Mouse (Mus musculus) spleen, postnatal 36 days (tissue): ENCODE measurements around the gene Susd6.

Source experiments
- DNase-seq, 2 experiments: peaks; one replicate each; pipeline ENCODE4 v3.0.0; 2022; ENCODE audit warnings: low spot score in 2 of 2, mixed read lengths in 1 of 2

Gene Susd6

DNA sequence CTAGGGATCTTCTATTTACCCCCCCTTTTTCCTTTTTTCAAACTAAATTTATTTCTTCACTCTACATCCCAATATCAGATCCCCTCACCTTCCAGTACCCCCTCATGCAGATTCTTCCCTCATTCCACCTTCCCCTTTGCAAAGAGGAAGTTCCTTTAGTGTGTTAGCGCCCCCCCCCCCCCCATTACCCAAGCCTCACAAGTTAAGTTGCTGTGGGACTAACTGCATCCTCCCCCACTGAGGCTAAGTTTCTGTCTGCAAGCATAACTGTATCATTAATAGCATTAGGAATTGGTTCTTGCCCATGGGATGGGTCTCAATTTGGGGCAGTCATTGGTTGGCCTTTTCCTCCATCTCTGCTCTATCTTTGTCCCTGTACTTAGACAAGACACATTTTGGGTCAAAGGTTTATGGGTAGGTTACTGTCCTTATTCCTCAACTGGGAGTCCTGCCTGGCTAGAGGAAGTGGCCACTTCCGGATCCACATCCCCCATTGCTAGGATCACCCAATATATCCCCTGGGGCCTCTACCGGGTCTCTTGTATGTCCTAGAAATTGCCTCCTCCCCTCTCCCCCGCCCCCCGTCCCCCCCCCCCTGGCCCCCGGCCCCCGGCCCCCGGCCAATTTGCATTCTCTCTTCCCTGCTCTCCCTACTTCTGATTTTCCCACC, 44.7 kb downstream of the Susd6 start:
- DNase-seq, result no peak

GRCm38 (mm10) chr12:80837614-80838013, 47.3 kb downstream of the Susd6 start:
- DNase-seq, result no peak

GRCm38 (mm10) chr12:80838271-80838670, 48.0 kb downstream of the Susd6 start:
- no peak for DNase-seq

DNA sequence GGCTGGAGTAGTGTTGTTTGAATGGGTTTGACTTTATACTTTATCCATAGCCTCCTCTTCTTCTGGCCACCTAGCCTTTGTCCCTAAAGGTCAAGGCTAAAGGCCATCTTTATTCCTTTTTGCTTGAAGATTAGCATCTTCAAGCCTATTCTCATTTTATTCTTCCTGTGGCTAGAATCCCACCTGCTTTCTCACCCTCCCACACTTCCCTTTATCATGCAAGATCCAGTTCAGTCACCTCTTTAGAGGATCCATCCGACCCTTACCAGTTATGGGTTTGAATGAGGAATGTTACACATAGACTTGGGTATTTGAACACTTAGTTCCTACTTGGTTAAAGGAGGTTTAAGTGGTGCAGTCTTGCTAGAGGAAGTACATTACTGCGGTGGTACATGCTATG, 48.5 kb downstream of the Susd6 start:
- no peak for DNase-seq

DNA sequence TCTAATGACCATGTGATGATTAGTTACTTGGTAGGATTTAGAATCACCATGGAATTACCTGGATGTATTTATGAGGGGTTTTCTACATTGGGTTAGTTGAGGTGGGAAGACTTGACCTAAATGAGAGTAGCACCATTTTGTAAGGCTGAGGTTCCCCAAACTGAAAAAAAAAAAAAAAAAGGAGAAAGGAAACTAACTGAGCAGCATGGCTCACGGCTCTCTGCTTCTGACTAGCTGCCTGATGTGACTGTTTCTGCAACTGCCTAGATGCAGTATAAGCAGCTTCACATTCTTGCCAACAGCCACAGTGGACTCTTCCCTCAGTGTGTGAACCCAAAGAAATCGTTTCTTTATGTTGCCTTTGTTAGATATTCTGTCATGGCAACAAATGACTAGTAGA, 49.3 kb downstream of the Susd6 start:
- DNase-seq, result no peak

DNA sequence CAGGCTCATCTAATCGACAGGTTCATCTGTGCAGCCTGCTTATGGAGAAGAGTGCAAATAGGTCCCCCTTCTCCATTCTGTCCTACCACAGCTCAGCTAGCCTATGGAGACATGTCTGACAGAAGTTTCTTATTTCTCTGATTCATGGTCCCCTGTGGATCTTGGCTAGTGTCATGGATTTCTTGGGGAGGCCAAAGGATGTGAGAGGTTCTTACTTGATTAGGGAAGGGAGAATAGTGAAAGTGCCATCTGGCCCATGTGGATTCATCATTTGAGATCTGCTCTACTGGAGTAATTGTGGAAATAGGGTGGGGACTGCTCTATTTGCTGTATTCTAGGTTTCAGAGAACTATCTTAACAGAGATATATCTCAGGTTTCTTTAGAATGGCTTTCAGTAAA, 51.3 kb downstream of the Susd6 start:
- DNase-seq, result no peak

DNA sequence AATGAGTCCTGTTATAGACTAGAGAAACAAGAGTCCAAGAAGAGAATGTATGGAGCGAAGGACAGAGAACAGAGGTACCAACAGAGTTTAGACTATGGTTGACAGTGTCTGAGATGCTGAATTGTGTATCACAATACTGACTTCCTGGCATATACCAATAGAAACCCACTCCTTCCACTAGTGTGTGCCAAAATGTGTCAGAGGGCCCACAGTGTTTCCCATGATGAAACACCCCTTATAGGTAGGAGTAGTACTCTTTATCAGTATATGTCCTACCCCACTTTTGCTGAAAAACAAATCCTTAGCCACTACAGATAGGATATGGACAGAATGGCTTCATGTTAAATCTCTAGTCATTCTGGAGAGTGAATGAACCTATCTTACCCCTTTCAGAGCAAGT, 52.3 kb downstream of the Susd6 start:
- DNase-seq, result no peak

DNA sequence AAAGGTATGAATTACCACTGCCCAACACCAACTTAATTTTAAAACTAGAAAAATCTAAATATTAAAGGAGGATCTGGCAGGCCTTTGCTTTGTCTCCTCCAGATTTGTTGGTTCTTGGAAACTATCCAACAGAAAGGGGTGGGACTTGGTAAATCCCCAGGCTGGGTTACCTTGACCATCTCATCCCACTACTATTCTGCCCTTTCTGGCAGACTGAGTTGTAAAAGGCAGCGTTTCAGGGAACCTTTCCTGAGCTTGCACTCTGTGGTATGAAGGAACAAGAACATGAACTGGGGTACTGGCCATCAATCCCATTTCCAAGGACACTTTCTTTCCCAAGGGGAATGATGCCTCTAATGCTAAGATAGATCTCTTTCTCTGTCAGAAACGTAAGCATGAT, 52.9 kb downstream of the Susd6 start:
- no peak for DNase-seq

DNA sequence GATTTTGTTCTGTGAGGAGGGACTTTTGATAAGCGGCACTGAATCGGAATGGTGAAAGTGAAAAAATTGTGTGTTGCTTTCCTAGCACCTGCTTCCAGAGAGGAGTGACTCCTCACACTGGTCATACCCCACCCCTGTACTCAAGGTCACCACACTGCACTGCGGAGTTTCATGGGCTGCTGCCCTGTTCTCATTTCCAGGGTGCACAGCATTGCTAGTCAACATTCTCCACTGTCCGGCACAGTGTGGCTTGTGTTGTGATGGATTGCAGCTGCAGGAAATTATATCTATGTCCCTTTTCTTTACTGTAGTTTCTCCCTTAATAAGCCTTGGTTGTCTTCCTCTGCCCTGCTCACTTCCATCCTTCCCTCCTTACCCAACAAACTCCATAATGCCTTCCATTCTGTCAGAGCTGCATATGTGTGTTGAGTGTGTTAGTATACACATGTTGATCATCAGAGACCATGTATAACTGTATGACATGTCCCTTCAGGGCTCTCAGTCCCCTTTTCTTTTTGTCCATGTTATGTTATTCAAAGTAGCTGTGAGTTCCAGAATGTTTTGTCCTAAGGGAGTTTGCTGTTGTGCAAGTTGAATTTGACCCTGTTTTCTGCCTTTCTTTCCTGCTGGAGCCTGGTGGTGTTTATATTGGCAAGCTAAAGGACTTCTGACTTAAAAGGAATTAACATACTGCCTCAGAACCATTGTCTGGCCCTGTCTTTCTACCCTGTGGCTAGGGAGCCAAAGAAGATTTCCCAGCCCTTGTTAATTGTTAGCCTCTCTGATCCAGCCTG, 53.5 kb downstream of the Susd6 start:
- DNase-seq, result no peak

DNA sequence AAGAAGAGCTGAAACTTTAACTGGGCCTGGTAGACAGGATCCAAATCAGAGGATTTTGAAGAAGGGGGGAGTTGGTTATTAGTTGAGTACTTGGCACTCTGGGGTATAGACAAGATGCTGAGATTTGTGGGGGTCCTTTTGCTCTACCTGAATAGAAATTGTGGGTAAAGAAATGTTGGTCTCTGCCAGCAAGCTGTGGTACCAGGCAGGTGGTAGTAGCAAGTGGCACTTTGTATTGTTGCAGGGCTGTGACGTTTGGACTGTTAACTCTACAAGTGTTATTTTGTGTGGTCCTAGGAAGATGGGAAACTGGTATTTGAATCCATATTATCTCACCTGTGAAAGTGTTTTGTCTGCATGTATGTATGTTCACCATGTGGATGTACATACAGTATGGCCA, 55.6 kb downstream of the Susd6 start:
- DNase-seq, result no peak

DNA sequence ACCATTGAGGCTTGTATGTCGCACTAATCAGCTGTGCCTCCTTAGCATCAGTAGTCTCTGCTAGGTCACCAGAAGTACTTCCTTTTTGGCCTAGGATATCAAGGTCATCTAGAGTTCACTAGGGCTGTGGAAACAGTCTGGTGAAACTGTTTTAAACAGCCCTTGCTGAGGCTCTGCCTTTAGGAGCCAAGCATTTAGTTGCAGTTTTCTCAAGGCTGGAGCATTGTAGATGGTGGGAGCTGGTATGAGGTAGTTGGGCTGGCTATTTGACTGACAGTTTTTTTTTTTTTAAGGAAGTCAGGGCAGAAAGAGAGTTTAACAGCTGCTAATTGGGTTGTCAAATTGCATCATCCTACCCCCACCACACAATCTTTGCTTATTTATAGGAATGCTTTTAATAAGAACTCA, 56.6 kb downstream of the Susd6 start:
- DNase-seq, result peak in 1 of 2 experiments; percentile 22

DNA sequence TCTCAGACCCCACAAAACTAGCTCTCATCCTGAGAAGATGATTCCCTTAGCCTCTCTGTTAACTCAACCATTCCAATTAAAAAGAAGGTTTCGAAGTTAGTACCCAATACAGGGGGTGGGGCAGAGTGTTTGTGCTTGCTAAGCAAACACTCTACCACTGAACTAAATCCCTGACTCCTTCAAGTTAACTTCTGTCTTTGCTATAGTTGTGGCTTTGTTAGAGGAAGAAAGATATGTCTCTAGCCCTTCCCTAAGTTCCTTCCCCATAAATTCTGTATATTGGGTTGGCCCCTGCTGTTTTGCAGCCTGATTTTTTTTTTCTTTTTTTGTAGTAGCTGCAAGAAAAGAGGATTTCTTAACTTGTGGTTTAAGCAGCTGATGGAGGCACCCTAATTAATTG, 61.7 kb downstream of the Susd6 start:
- no peak for DNase-seq

DNA sequence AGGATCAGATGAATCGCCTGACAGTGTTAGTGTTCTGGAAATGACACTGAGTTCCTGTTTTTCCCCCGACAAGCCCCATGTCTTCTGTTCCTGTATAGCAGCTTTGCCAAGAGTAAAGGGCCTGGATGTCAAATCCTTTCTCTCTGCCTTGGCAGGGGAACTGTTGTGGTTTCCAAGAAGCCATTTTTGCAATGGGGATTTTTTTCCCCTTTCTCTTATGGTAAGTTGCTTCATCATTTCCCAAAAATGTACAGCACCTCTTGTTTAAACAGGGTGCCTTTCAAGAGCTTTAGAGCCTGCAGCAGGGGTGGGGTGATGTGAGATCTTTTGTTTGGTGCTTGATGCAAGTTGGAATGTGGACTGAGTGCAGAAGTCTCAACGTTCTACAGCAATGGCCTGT, 63.4 kb downstream of the Susd6 start:
- DNase-seq, result no peak

- no peak for DNase-seq
Measured at GRCm38 (mm10) chr12:80854671-80855070, 64.4 kb downstream of the Susd6 start.

GRCm38 (mm10) chr12:80855100-80855499, 64.8 kb downstream of the Susd6 start:
- no peak for DNase-seq

GRCm38 (mm10) chr12:80855581-80855980, 65.3 kb downstream of the Susd6 start:
- no peak for DNase-seq

DNA sequence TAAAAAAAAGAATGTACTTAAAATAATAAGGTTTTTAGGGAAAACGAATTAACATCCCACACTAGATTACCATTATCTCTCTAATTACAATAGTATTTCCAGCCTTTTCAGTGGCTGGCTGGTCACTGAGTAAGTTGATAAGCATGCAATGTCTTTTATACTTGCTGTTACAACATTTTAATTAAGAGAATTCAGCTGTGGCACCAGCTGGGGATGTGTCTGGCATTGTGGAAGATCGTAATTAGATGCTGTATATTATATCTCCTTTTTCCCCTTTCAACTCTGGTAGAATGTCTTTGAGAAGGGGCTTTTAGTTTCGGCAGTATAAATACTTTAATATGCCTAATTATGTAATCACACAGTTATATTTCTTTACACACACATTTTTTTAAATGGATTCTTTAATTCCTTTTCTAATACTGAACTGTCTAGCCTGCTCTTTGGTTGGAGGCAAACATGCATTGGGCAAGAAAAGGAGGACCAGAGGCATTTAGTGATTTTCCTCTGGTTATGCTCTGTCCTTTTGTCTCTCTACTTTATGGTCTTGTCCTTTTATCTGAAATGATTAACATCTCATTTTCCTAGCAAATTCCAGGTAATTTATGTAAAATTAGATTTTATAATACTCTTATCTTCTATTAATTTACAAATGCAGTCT, 67.5 kb downstream of the Susd6 start:
- DNase-seq, result no peak

- DNase-seq, result no peak
Measured at GRCm38 (mm10) chr12:80858307-80858706, 68.0 kb downstream of the Susd6 start.

DNA sequence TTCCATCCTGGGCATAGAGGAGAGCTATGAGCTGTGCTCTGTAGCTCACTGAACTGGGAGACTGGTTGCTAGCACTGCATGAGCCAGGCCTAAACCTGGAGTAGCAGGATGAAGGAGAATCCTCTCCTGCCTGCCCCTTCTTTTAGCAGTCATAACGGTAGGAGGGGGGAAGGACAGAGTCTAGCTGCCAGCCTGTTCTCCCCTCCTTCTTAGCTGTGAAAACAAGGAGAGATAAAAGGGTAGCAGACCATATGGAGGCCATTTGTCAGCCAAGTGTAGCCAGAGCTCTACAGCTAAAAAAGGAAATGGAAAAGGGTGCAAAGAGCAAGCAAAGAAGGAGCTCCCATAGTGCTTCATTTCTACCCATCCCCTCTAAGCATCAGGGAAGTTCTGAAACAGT, 71.6 kb downstream of the Susd6 start:
- DNase-seq, result no peak

GRCm38 (mm10) chr12:80863370-80863769, 73.1 kb downstream of the Susd6 start:
- no peak for DNase-seq

- no peak for DNase-seq
Measured at GRCm38 (mm10) chr12:80865175-80865574, 74.9 kb downstream of the Susd6 start.

DNA sequence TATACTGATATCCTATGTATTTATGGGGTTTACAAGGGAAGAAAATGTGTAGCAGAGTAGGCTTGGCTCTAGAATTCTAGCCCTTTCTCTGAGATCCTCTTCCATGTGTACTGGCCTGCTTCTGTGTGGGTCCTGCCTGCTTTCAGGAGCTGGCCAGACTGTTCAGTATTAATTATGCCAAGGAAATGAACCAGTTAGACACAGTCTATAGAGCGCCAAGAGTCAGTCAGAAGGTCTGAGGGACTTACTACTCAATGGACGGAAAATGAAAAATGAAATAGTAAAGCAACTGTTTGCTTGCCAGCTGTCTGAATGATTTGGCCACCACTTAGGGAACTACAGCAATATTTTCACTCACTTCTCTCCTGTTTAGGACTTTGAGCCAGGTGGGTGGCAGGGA, 75.7 kb downstream of the Susd6 start:
- no peak for DNase-seq

GRCm38 (mm10) chr12:80867083-80867482, 76.8 kb downstream of the Susd6 start:
- DNase-seq, result no peak
